Mouse (Mus musculus) MEL-GATA-1-ER (cell line): ENCODE data around the gene Dcaf1.

Source experiments
- DNase-seq: peaks from one replicate; pipeline ENCODE4 v3.0.0-alpha.2; 2012; ENCODE audit warnings: low read depth; ENCODE audit errors: extremely low read depth

Gene Dcaf1

DNA sequence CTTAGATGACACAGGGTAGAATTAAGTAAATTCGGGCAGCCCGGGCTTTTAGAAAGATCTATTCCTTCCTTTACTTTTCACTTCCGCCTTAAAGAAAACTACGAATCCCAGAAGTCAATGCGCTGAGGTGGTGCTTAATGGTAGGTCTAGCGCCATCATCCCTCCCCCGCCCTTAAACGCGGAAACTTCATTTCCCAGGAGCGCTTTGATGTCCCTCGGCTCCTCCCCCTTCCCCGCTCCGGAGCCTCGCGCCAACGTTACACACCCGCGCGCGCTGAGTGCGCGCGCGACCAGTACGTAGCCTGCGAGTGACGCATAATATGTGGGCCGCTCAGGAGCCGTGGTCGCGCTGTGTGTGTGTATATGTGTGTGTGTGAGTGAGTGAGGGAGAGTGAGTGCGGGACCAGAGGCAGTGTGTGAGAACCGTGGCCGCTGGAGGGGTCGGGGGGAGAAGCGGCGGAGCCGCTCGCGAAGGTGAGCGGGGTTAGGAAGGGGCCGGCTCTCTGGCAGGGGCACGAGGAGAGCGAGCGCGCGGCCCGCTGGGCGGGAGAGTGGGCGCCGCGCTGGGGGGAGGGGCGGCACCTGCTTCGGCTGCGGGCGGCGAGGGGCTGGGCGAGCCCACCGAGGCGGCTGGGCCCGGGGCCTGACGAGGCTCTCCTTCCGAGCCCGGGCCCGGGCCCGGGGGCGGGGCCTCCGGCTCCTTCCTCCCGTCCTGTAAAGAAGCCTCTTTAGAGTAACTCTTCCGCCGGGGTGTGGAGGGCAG, at the start of gene Dcaf1:
Gene Dcaf1 (plus strand): TSS at position 257 of the 763 bp plus-strand sequence.
- peak; percentile 98 for DNase-seq

DNA sequence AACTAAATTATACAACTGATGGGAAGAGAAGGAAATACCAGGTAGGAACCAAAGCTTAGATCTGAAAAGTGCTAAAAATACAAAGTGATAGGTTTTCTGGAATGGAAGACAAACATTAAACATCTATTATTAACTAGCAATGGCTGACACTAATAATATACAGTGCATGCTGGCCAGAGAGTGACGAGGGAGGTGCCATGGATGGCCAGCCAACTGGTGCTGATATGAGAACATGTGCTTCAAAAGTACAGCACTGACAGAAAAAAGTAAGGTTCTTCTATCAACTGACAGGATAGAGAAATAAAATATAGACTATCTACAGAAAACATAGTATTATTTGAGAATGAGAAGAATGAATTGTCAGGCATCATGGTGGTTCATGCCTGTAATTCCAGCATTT, 45.6 kb upstream of the Dcaf1 start:
- no peak for DNase-seq

DNA sequence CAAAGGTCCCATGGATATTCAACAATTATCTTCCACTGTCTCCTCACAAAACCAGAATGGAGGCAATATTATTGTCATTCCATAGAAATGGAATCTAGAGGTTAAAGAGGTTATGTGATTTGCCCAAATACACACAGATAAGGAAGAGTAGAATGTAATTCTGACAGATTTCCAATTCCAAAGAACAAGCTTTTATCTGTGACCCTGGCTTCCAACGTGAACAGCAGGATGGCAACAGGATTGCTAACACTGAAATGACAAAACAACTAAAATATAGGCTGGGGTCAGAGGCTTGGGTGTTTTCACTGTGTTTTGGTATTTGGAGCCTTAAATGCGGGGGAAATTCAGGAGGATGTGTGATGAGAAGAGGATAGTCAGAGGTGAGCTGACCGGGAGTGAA, 44.3 kb upstream of the Dcaf1 start:
- DNase-seq, result no peak

DNA sequence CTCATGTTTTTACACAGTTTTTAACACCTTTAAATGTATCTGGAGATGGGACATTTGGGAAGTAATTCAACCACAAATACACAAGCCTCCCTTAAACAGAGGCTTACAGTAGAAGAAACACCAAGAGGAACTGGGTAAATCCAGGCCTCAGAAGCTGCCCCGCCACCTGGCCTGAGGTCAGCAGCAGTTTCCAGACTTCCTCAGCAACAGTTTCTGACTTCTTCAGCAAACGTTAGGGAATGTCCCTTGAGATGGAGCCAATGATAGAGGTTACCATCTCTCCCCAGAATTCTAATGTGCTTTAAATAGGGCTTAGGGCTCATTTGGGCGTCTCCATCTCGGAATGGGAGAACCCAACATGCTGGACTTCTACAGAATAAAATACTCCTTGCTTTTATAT, 43.4 kb upstream of the Dcaf1 start:
- no peak for DNase-seq

DNA sequence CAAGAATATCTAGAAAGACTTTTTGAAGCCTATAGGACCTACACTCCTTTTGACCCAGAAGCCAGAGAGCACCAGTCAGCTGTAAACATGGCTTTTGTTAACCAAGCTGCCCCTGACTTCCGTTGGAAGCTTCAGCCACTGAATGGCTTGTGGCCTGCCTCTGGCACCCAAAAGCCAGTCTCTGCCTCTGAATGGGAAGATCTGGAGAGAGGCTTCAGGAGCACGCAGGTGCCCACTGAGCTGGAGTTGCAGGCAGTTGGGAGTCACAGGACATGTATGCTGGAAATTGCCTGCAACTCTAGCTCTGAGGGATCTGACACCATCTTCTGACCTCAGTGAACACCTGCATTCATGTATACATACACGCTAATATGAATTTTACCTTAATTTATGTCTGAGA, 41.6 kb upstream of the Dcaf1 start:
- DNase-seq, result no peak

DNA sequence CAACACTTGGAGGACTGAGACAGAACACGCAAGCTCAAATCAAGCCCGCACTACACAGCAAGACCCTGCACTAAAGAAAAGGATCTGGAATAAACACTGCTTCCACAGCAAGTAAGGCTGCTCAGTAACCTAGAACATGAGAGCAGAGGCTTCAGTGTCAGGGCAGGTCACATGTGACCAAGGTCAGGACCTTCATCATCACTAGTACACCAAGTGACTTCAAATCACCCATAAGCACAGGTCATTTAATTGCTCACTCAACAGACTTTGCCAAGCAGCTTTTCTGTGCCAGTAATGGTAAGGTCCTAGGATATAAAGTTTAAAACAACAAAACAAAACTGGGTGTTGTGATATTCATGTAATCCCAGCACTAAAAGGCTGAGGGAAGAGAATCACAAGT, 38.1 kb upstream of the Dcaf1 start:
- DNase-seq, result no peak

DNA sequence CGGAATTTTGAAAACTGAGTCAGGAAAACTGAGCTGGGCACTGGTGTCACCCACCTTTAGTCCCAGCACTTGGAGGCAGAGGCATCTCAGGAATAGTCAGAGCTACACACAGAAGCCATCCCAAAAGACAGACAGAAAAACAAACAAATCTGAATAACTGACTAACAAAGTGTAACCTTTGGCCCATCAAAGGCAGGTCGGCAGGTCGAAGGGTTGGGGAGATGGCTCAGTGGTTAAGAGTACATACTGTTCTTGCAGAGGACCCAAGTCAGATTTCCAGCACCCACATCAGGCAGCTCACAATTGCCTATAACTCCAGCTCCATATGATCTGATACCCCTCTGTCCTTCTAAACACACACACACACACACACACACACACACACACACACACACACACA, 36.5 kb upstream of the Dcaf1 start:
- DNase-seq, result no peak

DNA sequence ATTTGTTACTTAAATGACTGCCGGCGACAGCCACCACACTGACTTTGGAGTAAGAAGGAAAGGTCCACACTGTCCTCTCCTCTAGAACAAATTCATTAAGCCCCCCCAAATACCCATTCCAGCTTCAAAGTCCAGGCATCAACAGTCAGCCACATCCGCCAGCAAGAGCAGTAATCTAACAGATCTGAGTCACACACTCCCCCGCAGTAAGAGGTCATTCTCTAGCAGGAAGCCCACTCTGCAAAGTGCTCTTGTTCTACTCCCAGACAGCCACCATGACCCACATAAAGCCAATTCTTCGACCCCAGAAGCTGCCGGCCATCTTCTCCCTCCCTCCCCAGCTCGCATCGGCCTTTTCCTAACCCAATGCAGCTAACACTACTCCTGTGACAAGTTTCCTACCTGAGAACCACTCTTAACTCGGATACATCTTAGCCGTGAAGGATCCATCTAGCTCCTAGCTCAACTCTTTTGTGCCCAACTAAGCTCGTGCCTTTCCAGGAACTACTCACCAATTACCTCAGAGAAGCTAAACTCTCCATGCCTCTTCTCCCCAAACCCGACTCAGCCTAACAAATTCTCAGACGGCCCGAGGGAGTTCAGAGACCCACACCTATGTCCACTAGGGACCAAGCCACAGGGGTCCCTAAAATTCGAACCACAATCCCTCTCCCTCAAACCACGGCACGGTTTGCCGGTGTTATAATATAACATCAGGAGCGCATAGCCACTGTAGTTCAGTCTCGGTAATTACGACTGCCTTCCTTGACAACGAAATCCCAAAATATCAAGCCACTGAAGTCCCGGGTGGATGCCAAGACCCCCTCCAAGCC, 33.5 kb upstream of the Dcaf1 start:
- DNase-seq, result peak; percentile 23

DNA sequence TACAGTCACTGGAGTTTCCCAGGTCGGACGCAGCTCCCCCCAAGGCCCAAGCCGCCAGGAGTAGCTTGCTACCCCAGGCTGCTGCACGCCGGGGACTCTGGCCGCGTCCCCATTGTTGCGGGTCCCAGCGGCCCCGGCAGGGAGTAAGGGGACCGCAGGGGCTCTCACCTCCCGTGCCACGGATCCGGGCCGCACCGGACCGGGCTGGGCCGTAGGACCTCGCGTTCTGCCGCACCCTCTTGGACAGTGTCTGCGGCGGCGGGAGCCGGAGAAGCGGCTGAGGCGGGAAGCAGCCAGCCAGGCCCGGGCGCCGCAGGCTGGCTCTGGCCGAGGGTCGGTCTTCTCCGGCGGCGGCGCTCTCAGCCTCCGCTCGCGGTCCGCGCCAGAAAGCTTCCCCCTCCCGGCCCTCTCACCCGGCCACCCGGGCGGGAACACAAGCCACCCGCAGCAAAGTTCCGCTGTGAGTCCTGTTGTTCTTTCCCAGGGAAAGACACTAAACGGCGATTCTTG, 32.8 kb upstream of the Dcaf1 start, which contains the start of gene Rad54l2:
Gene Rad54l2 (minus strand): TSS at position 383 of the 510 bp plus-strand sequence.
- peak; percentile 67 for DNase-seq

DNA sequence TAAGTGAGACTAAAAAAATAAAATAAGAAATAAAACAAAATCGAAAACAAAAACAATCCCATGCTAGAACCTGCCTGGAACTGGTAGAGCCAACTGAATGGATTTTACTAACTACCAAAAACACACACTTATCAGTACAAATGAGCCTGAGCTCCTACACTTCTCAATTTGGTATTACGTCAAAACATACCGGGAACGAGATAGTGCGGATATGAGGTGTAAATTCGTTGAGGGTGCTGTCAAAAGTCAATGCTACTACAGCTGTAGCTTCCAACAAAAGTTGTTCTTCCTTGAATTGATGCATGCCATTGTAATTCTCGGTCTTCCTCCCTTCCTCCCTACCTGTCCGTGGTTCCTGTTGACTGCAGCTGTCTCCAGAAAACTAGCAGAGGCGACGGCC, 32.3 kb upstream of the Dcaf1 start:
- DNase-seq, result peak; percentile 57

DNA sequence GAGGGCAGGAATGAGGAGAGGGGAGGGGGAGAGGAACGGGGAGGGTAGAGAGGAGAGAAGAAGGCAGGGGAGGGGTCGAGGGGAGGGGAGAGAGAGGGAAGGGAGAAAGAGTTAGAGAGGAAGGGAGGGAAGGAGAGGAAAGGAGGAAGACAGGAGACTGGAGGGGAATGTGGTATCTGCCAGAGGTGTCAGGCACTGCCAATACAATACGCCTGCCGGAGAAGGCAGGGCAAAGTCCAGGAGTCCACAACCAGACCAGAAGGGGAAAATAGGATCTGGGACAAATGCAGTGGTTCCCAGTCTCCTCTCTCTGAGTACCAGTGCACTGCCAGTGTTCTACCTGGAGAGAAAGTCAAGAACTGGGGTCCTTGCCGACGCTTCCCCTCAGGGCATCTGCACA, 30.8 kb upstream of the Dcaf1 start:
- DNase-seq, result no peak

DNA sequence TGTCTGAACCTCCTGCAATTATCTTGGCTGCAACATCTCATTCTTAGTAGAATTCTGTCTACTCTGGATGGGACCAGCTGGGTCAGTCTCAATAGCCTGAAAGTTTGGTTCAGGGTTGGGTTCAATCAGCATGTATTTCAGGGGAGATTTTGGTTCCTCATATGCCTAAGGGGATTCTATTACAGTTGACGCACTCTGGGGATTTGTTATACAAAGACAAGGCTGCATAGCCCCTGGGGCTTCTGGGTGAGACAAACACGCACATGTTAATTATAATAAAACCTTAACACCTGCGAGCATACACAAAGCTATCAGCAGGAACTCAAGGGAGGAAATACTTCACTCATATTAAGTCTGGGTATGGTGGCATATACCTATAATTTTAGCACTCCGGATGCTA, 15.2 kb upstream of the Dcaf1 start:
- no peak for DNase-seq

DNA sequence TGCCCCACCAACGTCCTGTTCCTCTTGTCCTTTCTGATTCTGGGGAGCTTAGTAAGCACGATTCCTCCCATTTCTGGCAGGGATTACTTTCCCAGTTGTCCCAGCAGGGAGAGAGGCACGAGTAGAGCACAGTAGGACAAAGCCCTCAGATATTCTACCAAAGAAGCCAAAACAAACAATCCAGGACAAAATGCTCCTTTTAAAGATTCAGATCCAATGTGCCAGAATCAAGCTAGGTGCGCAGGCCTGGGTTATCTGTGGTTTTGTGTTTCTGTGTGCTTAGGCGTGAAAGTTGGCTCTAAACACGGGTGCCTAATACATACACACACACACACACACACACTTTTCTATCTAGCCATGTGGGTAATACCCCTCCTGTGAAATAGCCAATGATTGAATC, 3.5 kb upstream of the Dcaf1 start:
- DNase-seq, result no peak

DNA sequence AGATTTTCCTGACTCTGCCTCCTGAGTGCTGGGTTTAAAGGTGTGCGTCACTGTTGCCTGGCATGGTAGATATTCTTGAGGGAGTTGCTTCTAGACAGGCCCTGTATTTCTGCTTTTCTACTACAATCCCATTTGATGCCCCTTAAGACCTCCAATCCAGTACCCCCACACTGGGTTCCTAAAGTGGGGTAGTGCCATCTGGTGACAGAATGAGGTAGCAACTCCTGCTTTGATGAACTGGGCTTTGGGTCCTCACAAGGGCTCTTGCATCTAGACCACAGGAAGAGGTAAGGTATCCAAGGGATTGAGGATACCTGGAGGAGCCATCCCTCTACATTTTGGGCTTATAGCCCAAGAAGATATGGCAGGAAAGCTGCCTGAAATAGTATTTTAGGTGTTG, 2.5 kb upstream of the Dcaf1 start:
- DNase-seq, result no peak

DNA sequence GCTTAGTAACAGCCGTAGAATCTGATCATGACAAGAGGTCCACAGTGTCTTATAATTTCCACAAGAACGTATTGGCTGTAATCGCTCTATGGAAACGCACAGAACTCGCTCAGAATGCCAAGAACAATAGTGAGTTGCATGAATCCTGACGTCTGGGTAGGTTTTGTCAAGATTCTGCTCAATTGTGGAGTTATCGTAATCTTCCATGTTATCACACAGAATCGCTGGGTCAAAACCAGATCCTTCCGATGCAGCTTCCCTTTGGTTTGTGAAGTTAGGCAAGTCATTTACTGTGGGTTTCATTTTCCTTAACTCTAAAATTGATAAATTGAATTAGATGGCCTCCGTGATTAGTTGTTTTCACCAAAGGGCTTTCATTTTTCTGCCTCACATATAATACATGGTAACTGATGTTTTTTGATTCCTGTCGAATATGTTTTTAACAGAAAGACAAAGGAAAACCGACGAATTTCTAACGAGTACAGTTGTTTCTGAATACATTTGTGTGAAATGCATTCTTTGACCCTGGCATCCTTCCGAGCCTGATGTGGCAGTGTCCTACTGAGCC, 540 bp upstream of the Dcaf1 start:
- DNase-seq, result peak; percentile 33

DNA sequence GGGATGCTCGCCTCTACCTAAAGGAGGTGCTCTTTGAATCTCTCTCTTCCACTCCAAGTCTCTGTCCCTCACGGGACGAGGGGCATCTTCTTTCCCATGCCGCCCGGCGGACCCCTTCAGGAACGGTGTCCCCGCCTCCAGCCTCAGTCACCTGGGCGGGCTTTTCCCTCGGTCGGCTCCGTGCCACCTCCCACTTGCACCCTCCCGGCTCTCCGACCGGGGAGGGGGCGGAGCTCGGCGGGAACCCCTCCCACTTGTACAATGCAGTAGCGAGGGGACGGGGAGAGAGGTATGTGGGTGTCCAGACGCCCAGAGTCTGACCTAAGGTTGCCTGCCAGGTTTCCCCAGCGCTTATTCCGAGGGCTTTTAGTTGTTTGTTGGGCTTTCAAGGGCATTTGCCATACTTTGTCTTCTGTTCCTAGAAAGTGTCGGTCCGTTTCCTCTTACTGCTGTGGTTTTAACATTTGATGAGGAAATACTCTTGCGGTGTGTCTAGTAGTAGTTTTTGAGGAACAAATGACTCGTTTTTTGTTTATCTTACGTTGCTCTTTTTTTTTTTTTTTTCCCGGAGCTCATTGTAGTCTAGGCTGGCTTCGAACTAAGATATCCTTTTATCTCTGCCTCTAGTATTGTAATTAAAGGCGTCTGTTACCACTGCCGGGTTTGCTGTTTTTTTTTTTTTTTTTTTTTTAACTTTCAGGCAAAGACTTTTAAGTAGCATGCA, 869 bp downstream of the Dcaf1 start:
- peak; percentile 90 for DNase-seq

DNA sequence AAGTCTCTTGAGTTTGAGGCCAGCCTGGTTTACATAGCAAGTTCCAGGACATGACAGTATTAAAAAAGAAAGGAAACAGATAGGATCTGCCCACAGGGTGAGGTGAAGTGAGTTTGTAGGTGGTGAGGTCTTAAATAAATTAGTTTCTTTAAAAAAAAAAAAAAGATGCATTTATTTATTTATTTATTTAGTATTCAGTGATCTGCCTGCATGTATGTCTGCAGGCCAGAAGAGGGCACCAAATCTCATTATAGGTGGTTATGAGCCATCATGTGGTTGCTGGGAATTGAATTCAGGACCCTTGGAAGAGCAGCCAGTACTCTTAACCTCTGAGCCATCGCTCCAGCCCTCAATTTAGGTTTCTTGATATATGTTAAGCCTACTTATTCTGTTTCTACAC, 18.9 kb downstream of the Dcaf1 start:
- DNase-seq, result no peak

DNA sequence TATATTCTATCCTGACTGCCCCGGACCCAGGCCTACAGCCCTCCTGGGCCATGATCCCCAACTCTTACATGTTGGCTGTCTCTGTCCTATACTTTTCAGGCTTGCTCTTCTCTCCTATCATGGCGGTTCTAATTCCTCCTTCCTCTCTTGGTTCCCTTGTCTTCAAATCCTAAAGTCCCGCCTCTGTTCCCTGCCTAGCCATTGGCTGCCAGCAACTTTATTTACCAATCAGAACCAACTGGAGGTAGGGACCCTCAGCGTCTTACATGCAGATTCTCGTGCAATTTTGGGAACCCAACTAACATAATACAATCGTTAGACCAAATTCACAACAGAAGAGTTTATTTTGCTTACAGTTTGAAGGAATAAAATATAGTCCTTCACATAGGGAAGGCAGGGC, 21.1 kb downstream of the Dcaf1 start:
- DNase-seq, result no peak

DNA sequence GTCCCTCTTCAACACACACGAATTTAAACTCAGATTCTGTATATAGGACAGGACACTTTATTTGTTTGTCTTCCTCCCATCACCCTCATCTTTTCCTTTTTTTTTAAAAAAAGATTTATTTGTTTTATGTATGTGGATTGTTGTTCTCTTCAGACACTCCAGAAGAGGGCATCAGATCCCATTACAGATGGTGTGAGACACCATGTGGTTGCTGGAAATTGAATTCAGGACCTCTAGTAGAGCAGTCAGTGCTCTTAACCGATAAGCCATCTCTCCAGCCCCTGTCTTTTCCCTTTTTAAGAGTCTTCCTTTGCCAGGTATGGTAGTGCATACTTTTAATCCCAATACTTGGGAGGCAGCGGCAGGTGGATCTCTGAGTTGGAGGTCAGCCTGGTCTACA, 35.0 kb downstream of the Dcaf1 start:
- no peak for DNase-seq

DNA sequence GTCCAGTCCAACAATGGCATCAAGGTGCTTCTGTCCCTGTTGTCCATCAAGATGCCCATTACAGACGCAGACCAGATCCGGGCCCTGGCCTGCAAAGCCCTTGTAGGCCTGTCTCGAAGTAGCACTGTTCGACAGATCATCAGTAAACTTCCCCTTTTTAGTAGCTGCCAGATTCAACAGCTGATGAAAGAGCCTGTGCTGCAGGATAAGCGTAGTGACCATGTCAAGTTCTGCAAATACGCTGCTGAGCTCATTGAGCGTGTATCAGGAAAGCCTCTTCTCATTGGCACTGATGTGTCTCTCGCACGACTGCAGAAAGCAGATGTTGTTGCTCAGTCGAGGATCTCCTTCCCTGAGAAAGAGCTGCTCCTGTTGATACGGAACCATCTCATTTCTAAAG, 36.4 kb downstream of the Dcaf1 start:
- DNase-seq, result peak; percentile 99

DNA sequence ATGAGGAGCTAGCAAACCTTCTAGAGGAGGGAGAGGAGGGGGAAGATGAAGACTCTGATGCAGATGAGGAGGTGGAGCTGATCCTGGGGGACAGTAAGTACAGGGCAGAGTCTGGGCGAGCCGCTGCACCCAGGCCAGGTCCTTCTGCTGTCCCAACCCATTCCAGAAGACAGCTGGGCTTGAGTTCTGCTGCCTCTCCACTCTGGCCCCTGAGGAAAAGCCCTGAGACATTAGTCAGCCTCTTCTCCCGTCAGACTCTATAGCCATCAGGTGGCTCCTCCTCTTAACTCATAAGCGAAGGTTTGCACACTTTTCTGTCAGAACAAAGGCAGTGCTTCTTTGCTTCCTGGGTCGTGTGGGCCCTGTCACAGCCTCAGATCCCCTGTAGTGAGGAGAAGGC, 52.5 kb downstream of the Dcaf1 start:
- no peak for DNase-seq

DNA sequence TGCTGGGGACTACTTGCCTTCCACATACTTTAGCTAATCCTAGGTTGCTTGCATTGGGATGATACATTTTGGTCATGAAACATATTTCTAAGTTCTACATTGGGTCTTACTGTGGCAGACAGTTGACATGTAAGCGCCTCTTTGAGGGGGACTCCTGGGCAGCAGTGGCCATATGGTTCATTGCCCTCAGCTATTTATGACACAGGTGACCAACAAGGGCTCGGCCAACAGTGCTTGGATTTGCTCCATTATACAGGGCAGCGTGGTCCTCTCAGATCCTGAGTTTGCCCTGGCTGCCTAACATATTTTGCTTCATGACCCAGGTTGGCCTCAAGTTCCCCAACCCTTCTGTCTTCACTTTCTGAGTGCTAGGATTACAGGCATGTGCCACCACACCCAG, 55.0 kb downstream of the Dcaf1 start:
- no peak for DNase-seq
